Comparison of ENCODE assay signal across 10 mouse cellular contexts in the genomic region with DNA sequence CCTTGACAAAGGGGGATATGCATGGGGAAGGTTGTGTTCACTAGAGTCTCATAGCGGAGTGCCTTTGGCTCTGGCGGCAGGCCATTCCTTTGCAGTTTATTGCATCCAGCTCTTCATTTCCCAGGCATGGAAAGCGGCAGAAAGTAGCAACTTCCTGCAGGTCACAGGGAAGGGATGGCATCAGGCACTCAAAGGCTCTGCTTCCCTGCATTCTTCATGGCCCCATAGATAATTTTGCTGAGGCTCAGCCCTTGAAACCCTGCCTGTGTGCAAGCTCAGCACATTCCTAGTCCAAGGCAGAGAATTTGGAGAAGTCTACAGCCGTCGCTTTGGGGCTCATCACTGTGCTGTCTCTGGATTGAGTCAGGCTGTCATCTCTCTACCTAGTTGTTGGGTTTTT. TPM values are rescaled to one million over a fixed set of nuclear protein-coding genes. Genes with fewer than 3 reads are reported as not detected.
DNase-seq lines count a peak whose midpoint lies in the region; ATAC-seq and TF ChIP-seq lines count a peak whose summit lies in the region.
"Had no signal": no experiment of that assay in that cellular context is flagged by ENCODE, and none has a peak within 500 bp of the region (broad histone marks: within the 10 kb centered on the region; RNA-seq: fewer than 3 reads in every experiment).

No protein-coding gene starts in this region.

- no peak for TF ChIP-seq EP300 in liver, postnatal 0 days (IDR thresholded peaks at IDR 0.05; ENCODE audit: low read depth)

- no peak for TF ChIP-seq POLR2A in liver, adult 2 months (IDR thresholded peaks at IDR 0.05; ENCODE audit: extremely low read depth, insufficient read depth, low read length)

- no peak overlapping the region for H3K4me2 ChIP-seq in forebrain, embryonic 16.5 days (ENCODE audit: low read length)
- no peak overlapping the region for H3K4me2 ChIP-seq in liver, embryonic 12.5 days
- no peak overlapping the region for H3K4me2 ChIP-seq in embryonic facial prominence, embryonic 15.5 days (replicated peaks)
- H3K4me2 ChIP-seq in liver, postnatal 0 days (ENCODE audit: low read depth, low read length), result no peak overlapping the region
- H3K4me2 ChIP-seq: forebrain, embryonic 15.5 days; midbrain, embryonic 12.5 days had no signal

- intact Hi-C loops in left cerebral cortex, postnatal 14 days (cut with DNase I), result no loop called here

- no peak for ATAC-seq in forebrain, embryonic 16.5 days
- no peak for ATAC-seq in liver, embryonic 12.5 days
- ATAC-seq in embryonic facial prominence, embryonic 15.5 days (ENCODE audit: insufficient number of reproducible peaks, low FRiP score, low TSS enrichment, low read depth), result peak; percentile 42; the same call in 1 of the 2 replicates
- no peak for ATAC-seq in liver, postnatal 0 days

- no peaks in the 10 kb centered on the region for H3K9me3 ChIP-seq in forebrain, embryonic 10.5 days
- no peaks in the 10 kb centered on the region for H3K9me3 ChIP-seq in forebrain, embryonic 16.5 days (ENCODE audit: control insufficient read depth, low read length)
- no peaks in the 10 kb centered on the region for H3K9me3 ChIP-seq in liver, embryonic 12.5 days (replicated peaks)
- no peaks in the 10 kb centered on the region for H3K9me3 ChIP-seq in embryonic facial prominence, embryonic 15.5 days (replicated peaks)
- H3K9me3 ChIP-seq in liver, postnatal 0 days (ENCODE audit: low read length), result no peaks in the 10 kb centered on the region
- H3K9me3 ChIP-seq: forebrain, embryonic 15.5 days; midbrain, embryonic 12.5 days had no signal

- H3K27me3 ChIP-seq in forebrain, embryonic 10.5 days (ENCODE audit: poor library complexity, severe bottlenecking), result no peaks in the 10 kb centered on the region
- H3K27me3 ChIP-seq in forebrain, embryonic 16.5 days (replicated peaks; ENCODE audit: control insufficient read depth, insufficient read depth, low read length), result no peaks in the 10 kb centered on the region
- H3K27me3 ChIP-seq in liver, adult 2 months (ENCODE audit: control insufficient read depth, insufficient read depth, low read length), result no peaks in the 10 kb centered on the region
- peaks cover 12% of the 10 kb centered on the region for H3K27me3 ChIP-seq in liver, embryonic 12.5 days (replicated peaks)
- H3K27me3 ChIP-seq in embryonic facial prominence, embryonic 15.5 days, result no peaks in the 10 kb centered on the region
- no peaks in the 10 kb centered on the region for H3K27me3 ChIP-seq in liver, postnatal 0 days (ENCODE audit: insufficient read depth, low read length)
- H3K27me3 ChIP-seq: forebrain, embryonic 15.5 days; midbrain, embryonic 12.5 days had no signal

- H3K4me1 ChIP-seq in forebrain, embryonic 10.5 days, result peaks cover 27% of the 10 kb centered on the region
- peaks cover 16% of the 10 kb centered on the region; the same call in 1 of the 2 replicates for H3K4me1 ChIP-seq in forebrain, embryonic 16.5 days (replicated peaks; ENCODE audit: control insufficient read depth, insufficient read depth, low read length)
- H3K4me1 ChIP-seq in liver, adult 2 months (ENCODE audit: control insufficient read depth, insufficient read depth, low read length), result peaks cover 16% of the 10 kb centered on the region
- H3K4me1 ChIP-seq in liver, embryonic 12.5 days, result peaks cover 42% of the 10 kb centered on the region
- H3K4me1 ChIP-seq in embryonic facial prominence, embryonic 15.5 days, result peaks cover 44% of the 10 kb centered on the region
- peaks cover 28% of the 10 kb centered on the region for H3K4me1 ChIP-seq in liver, postnatal 0 days (ENCODE audit: insufficient read depth)

- 78% methylated on average over 5 of the region's 5 CpGs for WGBS in forebrain, embryonic 10.5 days
- WGBS in forebrain, embryonic 16.5 days, result 71% methylated on average over 5 of the region's 5 CpGs
- WGBS in liver, adult 2 months, result 49% methylated on average over 5 of the region's 5 CpGs
- WGBS in liver, embryonic 12.5 days (ENCODE audit: insufficient replicate concordance), result 57% methylated on average over 5 of the region's 5 CpGs
- 26% methylated on average over 5 of the region's 5 CpGs for whole genome bisulfite sequencing in embryonic facial prominence, embryonic 15.5 days
- 72% methylated on average over 5 of the region's 5 CpGs for WGBS in liver, postnatal 0 days (ENCODE audit: insufficient replicate concordance)

- no peaks in the 10 kb centered on the region; the same call in 1 of the 2 replicates for H3K79me2 ChIP-seq in liver, adult 2 months (ENCODE audit: control insufficient read depth, insufficient read depth, low read length)

- DNase-seq in forebrain, embryonic 10.5 days (ENCODE audit: extremely low spot score, low spot score), result no peak
- no peak for DNase-seq in liver, adult 2 months (ENCODE audit: extremely low read depth, low read depth, low spot score)
- no peak for DNase-seq in liver, postnatal 0 days
- no peak for DNase-seq in cerebellum, postnatal 4 days (ENCODE audit: low spot score in 2 of 2)
- DNase-seq in left cerebral cortex, postnatal 14 days (ENCODE audit: low spot score in 2 of 2), result no peak

- peak overlapping the region; percentile 22; the same call in 1 of the 2 replicates for H3K27ac ChIP-seq in forebrain, embryonic 10.5 days
- H3K27ac ChIP-seq in forebrain, embryonic 16.5 days (ENCODE audit: low read length), result no peak overlapping the region
- H3K27ac ChIP-seq in liver, adult 2 months (replicated peaks; ENCODE audit: insufficient read depth, low read depth, low read length), result peak overlapping the region; percentile 81
- H3K27ac ChIP-seq in liver, embryonic 12.5 days, result no peak overlapping the region
- peak overlapping the region; percentile 63 for H3K27ac ChIP-seq in embryonic facial prominence, embryonic 15.5 days (replicated peaks)
- peak overlapping the region; percentile 70 for H3K27ac ChIP-seq in liver, postnatal 0 days (ENCODE audit: low read depth)
- H3K27ac ChIP-seq: forebrain, embryonic 15.5 days; midbrain, embryonic 12.5 days had no signal

- no peak overlapping the region for H3K9ac ChIP-seq in forebrain, embryonic 16.5 days (replicated peaks; ENCODE audit: low read depth, low read length)
- no peak overlapping the region for H3K9ac ChIP-seq in liver, adult 2 months (ENCODE audit: low read depth, low read length)
- H3K9ac ChIP-seq in liver, embryonic 12.5 days, result no peak overlapping the region
- H3K9ac ChIP-seq in embryonic facial prominence, embryonic 15.5 days, result no peak overlapping the region
- H3K9ac ChIP-seq in liver, postnatal 0 days (replicated peaks), result no peak overlapping the region
- H3K9ac ChIP-seq: forebrain, embryonic 15.5 days; midbrain, embryonic 12.5 days had no signal

- no peak for TF ChIP-seq CTCF in liver, adult 2 months (IDR thresholded peaks at IDR 0.05; ENCODE audit: low read depth, low read length)
- TF ChIP-seq CTCF in liver, postnatal 0 days (IDR thresholded peaks at IDR 0.05; ENCODE audit: low read depth), result no peak

- H3K36me3 ChIP-seq in forebrain, embryonic 10.5 days (replicated peaks), result peaks cover 11% of the 10 kb centered on the region
- no peaks in the 10 kb centered on the region for H3K36me3 ChIP-seq in forebrain, embryonic 16.5 days (ENCODE audit: control insufficient read depth, insufficient read depth)
- no peaks in the 10 kb centered on the region for H3K36me3 ChIP-seq in liver, adult 2 months (ENCODE audit: control insufficient read depth, insufficient read depth, low read length)
- 0 out of 2 replicates have a peak, but pooled peaks cover 4% of the 10 kb centered on the region for H3K36me3 ChIP-seq in liver, embryonic 12.5 days
- H3K36me3 ChIP-seq in embryonic facial prominence, embryonic 15.5 days, result peaks cover 28% of the 10 kb centered on the region
- peaks cover 5% of the 10 kb centered on the region; the same call in 1 of the 2 replicates for H3K36me3 ChIP-seq in liver, postnatal 0 days (replicated peaks; ENCODE audit: insufficient read depth, low read length)
- H3K36me3 ChIP-seq: forebrain, embryonic 15.5 days; midbrain, embryonic 12.5 days had no signal

- no peak overlapping the region for H3K4me3 ChIP-seq in forebrain, embryonic 10.5 days
- no peak overlapping the region for H3K4me3 ChIP-seq in forebrain, embryonic 16.5 days (replicated peaks; ENCODE audit: low read length)
- no peak overlapping the region for H3K4me3 ChIP-seq in liver, adult 2 months (ENCODE audit: insufficient read depth, low read depth, low read length)
- H3K4me3 ChIP-seq in liver, embryonic 12.5 days, result no peak overlapping the region
- no peak overlapping the region for H3K4me3 ChIP-seq in embryonic facial prominence, embryonic 15.5 days (replicated peaks)
- H3K4me3 ChIP-seq in liver, postnatal 0 days (ENCODE audit: low read depth, low read length), result no peak overlapping the region
- H3K4me3 ChIP-seq: forebrain, embryonic 15.5 days; midbrain, embryonic 12.5 days had no signal

RNA-seq across cellular contexts. Expression of gene Umps, which starts 49.4 kb away (rescaled TPM):
- 107 and 111 TPM in 2 replicates for polyA plus RNA-seq in forebrain, embryonic 10.5 days (2016; fragmentation: Nextera tagmentation; extraction: Ambion mirVana)
- polyA plus RNA-seq in forebrain, embryonic 16.5 days (2015; fragmentation: Nextera tagmentation; extraction: Ambion mirVana), result 30.9 and 32.6 TPM in 2 replicates
- total RNA-seq in liver, adult 2 months (2014; rRNA removed), result 25.4 and 26.5 TPM in 2 replicates
- 12.9 and 14.9 TPM in 2 replicates for polyA plus RNA-seq in liver, adult 2 months (2012; rRNA removed)
- 66.6 and 68.0 TPM in 2 replicates for polyA plus RNA-seq in liver, embryonic 12.5 days (2016; fragmentation: Nextera tagmentation; extraction: Ambion mirVana)
- polyA plus RNA-seq in embryonic facial prominence, embryonic 15.5 days (2015; fragmentation: Nextera tagmentation; extraction: Ambion mirVana), result 45.0 and 45.5 TPM in 2 replicates
- 16.7 and 18.6 TPM in 2 replicates for polyA plus RNA-seq in liver, postnatal 0 days (2015; fragmentation: Nextera tagmentation; extraction: Ambion mirVana)
- 10 to 100 TPM; 14.6 to 15.3 TPM for total RNA-seq in left cerebral cortex, postnatal 14 days (2021)

Comparison
In these comparisons a context has a peak if more than half of its experiments do, and no peak if none do; other contexts are left out.
1. H3K27ac ChIP-seq: peak in forebrain, embryonic 10.5 days (single experiment), liver, adult 2 months (single experiment), embryonic facial prominence, embryonic 15.5 days (single experiment) and liver, postnatal 0 days (single experiment); none in forebrain, embryonic 16.5 days (single experiment) and liver, embryonic 12.5 days (single experiment).